ENCODE assay signal across 12 mouse cellular contexts in genomic region chr4:62756721-62757206, GRCm38 (mm10).
A peak's percentile ranks its signal among the peaks of the same experiment; 100 is the strongest.
DNase-seq lines count a peak whose midpoint lies in the region; ATAC-seq and TF ChIP-seq lines count a peak whose summit lies in the region.
"Had no signal": no experiment of that assay in that cellular context is flagged by ENCODE, and none has a peak within 500 bp of the region (broad histone marks: within the 10 kb centered on the region; RNA-seq: fewer than 3 reads in every experiment).

No protein-coding gene starts in this region.

- no peak overlapping the region for H3K9ac ChIP-seq in intestine, embryonic 14.5 days (ENCODE audit: low read length)
- no peak overlapping the region for H3K9ac ChIP-seq in intestine, postnatal 0 days (ENCODE audit: low read depth, low read length)
- H3K9ac ChIP-seq in stomach, embryonic 16.5 days (ENCODE audit: low read length), result no peak overlapping the region

- no peak for DNase-seq in intestine, embryonic 14.5 days (ENCODE audit: low spot score)
- DNase-seq in Muller cell, postnatal 12 days (ENCODE audit: inconsistent ontology term), result peak; percentile 62
- DNase-seq in induced T-regulatory cell, adult 2 months (ENCODE audit: low read depth), result peak; percentile 81
- DNase-seq in cerebellum, adult 11 months, result no peak
- DNase-seq in left cerebral cortex, postnatal 4 days, result no peak
- DNase-seq in right cerebral cortex, postnatal 10 days (ENCODE audit: low spot score in 2 of 2), result no peak
- DNase-seq: adrenal gland, postnatal 36 days; cerebellum, postnatal 14 days; midbrain, embryonic 14.5 days; retina, postnatal 1 day had no signal

- intact Hi-C loops in left cerebral cortex, postnatal 4 days (cut with DNase I), result no loop called here

- WGBS in intestine, embryonic 14.5 days, result 19% methylated on average over 10 of the region's 10 CpGs
- WGBS in intestine, postnatal 0 days, result 37% methylated on average over 10 of the region's 10 CpGs
- WGBS in stomach, embryonic 16.5 days, result 22% methylated on average over 10 of the region's 10 CpGs

- peak overlapping the region; percentile 2 for H3K27ac ChIP-seq in intestine, embryonic 14.5 days (ENCODE audit: low read depth)
- H3K27ac ChIP-seq in intestine, postnatal 0 days (ENCODE audit: low read depth, low read length), result no peak overlapping the region
- H3K27ac ChIP-seq in stomach, embryonic 16.5 days (ENCODE audit: low read length), result peak overlapping the region; percentile 58

- H3K36me3 ChIP-seq in intestine, embryonic 14.5 days (ENCODE audit: control insufficient read depth, insufficient read depth, low read length), result no peaks in the 10 kb centered on the region
- H3K36me3 ChIP-seq in intestine, postnatal 0 days (ENCODE audit: control insufficient read depth, insufficient read depth), result no peaks in the 10 kb centered on the region
- no peaks in the 10 kb centered on the region for H3K36me3 ChIP-seq in stomach, embryonic 16.5 days (ENCODE audit: control insufficient read depth, insufficient read depth, low read length)

- H3K27me3 ChIP-seq in intestine, embryonic 14.5 days (replicated peaks; ENCODE audit: control insufficient read depth, insufficient read depth, low read length), result no peaks in the 10 kb centered on the region
- no peaks in the 10 kb centered on the region for H3K27me3 ChIP-seq in intestine, postnatal 0 days (replicated peaks; ENCODE audit: control insufficient read depth, insufficient read depth, low read length)
- H3K27me3 ChIP-seq in stomach, embryonic 16.5 days (ENCODE audit: control insufficient read depth, insufficient read depth, low read length), result no peaks in the 10 kb centered on the region

- no peak for TF ChIP-seq CTCF in intestine, postnatal 0 days (IDR thresholded peaks at IDR 0.05; ENCODE audit: low read depth)

- H3K4me3 ChIP-seq in intestine, embryonic 14.5 days (ENCODE audit: low read depth, low read length), result no peak overlapping the region
- H3K4me3 ChIP-seq in intestine, postnatal 0 days (ENCODE audit: low read depth, low read length), result no peak overlapping the region
- no peak overlapping the region for H3K4me3 ChIP-seq in stomach, embryonic 16.5 days (replicated peaks; ENCODE audit: low read length)

- H3K9me3 ChIP-seq in intestine, embryonic 14.5 days (ENCODE audit: control insufficient read depth, low read length), result no peaks in the 10 kb centered on the region
- no peaks in the 10 kb centered on the region for H3K9me3 ChIP-seq in intestine, postnatal 0 days (ENCODE audit: control insufficient read depth)
- H3K9me3 ChIP-seq in stomach, embryonic 16.5 days (replicated peaks; ENCODE audit: control insufficient read depth, low read length), result no peaks in the 10 kb centered on the region

- ATAC-seq in intestine, embryonic 14.5 days (replicated peaks; ENCODE audit: low FRiP score, low TSS enrichment, low read depth), result no peak
- ATAC-seq in intestine, postnatal 0 days, result no peak
- no peak for ATAC-seq in stomach, embryonic 16.5 days (ENCODE audit: insufficient read depth, low FRiP score)

- no peak overlapping the region for H3K4me2 ChIP-seq in intestine, embryonic 14.5 days (ENCODE audit: low read length)
- no peak overlapping the region for H3K4me2 ChIP-seq in intestine, postnatal 0 days (replicated peaks; ENCODE audit: low read depth)
- no peak overlapping the region for H3K4me2 ChIP-seq in stomach, embryonic 16.5 days (ENCODE audit: low read depth, low read length)

- H3K4me1 ChIP-seq in intestine, embryonic 14.5 days (replicated peaks; ENCODE audit: control insufficient read depth, insufficient read depth, low read length), result peaks cover 40% of the 10 kb centered on the region
- no peaks in the 10 kb centered on the region for H3K4me1 ChIP-seq in intestine, postnatal 0 days (replicated peaks; ENCODE audit: control insufficient read depth, insufficient read depth, low read length)
- H3K4me1 ChIP-seq in stomach, embryonic 16.5 days (ENCODE audit: control insufficient read depth, insufficient read depth, low read length), result peaks cover 48% of the 10 kb centered on the region

Comparison
In these comparisons a context has a peak if more than half of its experiments do, and no peak if none do; other contexts are left out.
1. DNase-seq: peak in Muller cell, postnatal 12 days (single experiment) and induced T-regulatory cell, adult 2 months (single experiment); none in intestine, embryonic 14.5 days (single experiment), cerebellum, adult 11 months (single experiment), left cerebral cortex, postnatal 4 days (single experiment) and right cerebral cortex, postnatal 10 days (0 of 2).